Mouse (Mus musculus) bone marrow, adult 2 months (tissue): ENCODE results near the gene Tmem256.

Experiments
- CTCF ChIP-seq: fragments of 200-500 bp; IDR thresholded peaks from 2 replicates; pipeline ENCODE4 v1.5.1; 2011; ENCODE audit warnings: low read length, control low read depth; ENCODE audit not compliant: control insufficient read depth, insufficient read depth
- POLR2A ChIP-seq: fragments of 200-500 bp; IDR thresholded peaks from 2 replicates; pipeline ENCODE4 v1.6.1; 2011; ENCODE audit warnings: low read depth, mild to moderate bottlenecking, control low read depth, low read length, borderline replicate concordance; ENCODE audit not compliant: control insufficient read depth

GRCm38 (mm10) chr11:69806378-69806777 is 31.9 kb upstream of the Tmem256 start:
- TF ChIP-seq POLR2A (no peak), CTCF (no peak)
